Mouse (Mus musculus): ENCODE measurements at regions not wholly inside any gene's neighbourhood (a gene's known extent, or its start where the extent isn't known, plus 50 kb on each side); places are given as distances from the start of the nearest gene placed in this dataset.

DNA sequence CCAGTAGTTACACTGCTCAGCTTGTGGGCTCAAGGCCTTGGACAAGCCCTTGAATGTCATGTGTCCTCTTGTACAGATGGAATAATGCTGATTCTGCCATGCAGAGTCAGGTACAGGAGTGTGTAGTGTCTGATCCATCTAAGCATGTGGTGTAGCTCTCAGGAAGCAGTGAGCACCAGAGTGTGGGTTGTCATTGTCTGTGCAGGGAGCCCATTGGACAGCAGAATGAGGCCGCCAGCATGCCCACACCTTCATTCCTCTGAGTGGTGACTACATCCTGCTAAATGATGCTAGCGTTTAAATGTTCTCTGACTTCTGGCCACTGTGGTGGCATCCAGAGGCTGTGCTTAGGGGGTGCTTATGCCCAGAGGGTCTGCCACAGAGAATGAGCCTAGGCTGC is 137.5 kb upstream of the Kcnab2 start:
- no peak for DNase-seq

DNA sequence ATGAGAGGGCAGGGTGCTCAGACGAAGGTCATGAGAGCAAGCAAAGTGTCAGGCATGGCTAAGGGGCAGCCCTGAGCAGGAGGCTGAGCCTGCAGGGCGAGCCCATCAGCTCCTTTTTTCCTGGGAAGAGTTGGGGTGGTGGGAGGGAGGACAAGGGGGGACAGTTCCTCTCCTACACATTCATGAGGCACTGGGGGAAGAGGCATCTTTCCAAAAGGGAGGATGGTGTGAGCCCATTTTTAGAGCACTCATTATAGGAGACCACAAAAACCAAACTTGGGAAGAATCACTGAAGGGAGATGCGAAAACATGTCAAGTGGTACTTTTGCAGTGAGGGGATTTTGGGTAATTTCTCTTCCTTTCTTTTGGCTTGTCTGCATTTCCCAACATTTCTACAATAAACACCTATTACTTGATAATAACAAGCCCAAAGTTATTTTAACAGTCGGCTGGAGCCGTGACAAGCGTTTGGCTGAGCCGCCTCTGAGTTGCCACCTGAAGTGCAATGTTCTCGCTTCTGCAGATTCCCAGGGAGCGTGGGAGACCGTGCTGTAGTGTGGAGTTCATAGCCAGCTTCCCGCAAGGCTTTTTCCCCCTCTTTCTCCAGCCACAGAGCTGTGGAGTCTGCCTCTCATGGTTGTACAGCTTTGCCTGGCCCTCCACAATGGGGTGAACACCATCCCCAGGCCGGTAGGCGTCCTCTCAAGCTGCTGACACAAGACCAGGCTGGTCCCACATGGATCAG is 136.9 kb upstream of the Kcnab2 start:
- no peak for DNase-seq
